Mouse (Mus musculus) embryonic facial prominence, embryonic 12.5 days (tissue): ENCODE measurements around the gene Cd48. TPM values are rescaled to one million over a fixed set of nuclear protein-coding genes. Genes with fewer than 3 reads are reported as not detected.

Experiments
- ATAC-seq: fragments of 200-750 bp; cut with Nextera tagmentation; 2 replicates; pipeline ENCODE4 v1.8.0; 2017; ENCODE audit not compliant: insufficient number of reproducible peaks, insufficient read depth, low FRiP score, low TSS enrichment
- H3K27ac ChIP-seq: fragments of 300-500 bp; sonication (generic); 2 replicates; pipeline ENCODE4 v1.5.1; 2016; ENCODE audit warnings: mild to moderate bottlenecking
- H3K27me3 ChIP-seq: fragments of 300-500 bp; sonication (generic); 2 replicates; pipeline ENCODE4 v1.6.1; 2016; ENCODE audit warnings: mild to moderate bottlenecking, moderate library complexity
- H3K36me3 ChIP-seq: fragments of 300-500 bp; sonication (generic); 2 replicates; pipeline ENCODE4 v1.6.1; 2016; ENCODE audit warnings: mild to moderate bottlenecking
- H3K4me1 ChIP-seq: fragments of 300-500 bp; sonication (generic); 2 replicates; pipeline ENCODE4 v1.6.1; 2016
- H3K4me2 ChIP-seq: fragments of 300-500 bp; sonication (generic); replicated peaks from 2 replicates; pipeline ENCODE4 v1.6.1; 2016; ENCODE audit warnings: mild to moderate bottlenecking, moderate library complexity
- H3K4me3 ChIP-seq: fragments of 300-500 bp; sonication (generic); 2 replicates; pipeline ENCODE4 v1.5.1; 2016; ENCODE audit warnings: mild to moderate bottlenecking
- H3K9ac ChIP-seq: fragments of 300-500 bp; sonication (generic); 2 replicates; pipeline ENCODE4 v1.6.1; 2016; ENCODE audit warnings: mild to moderate bottlenecking, moderate library complexity
- H3K9me3 ChIP-seq: fragments of 300-500 bp; sonication (generic); 2 replicates; pipeline ENCODE4 v1.6.1; 2016; ENCODE audit warnings: mild to moderate bottlenecking, moderate library complexity
- WGBS: fragments of 180-500 bp; shearing (Covaris S2); methylation state at CpG from one replicate; pipeline ENCODE4 v1.1.7; 2016; 5-methylcytosine and 5-hydroxymethylcytosine counted together
- polyA plus RNA-seq: library from polyadenylated mRNA; unstranded; fragments of >200 nt; fragmentation: Nextera tagmentation; extraction: Ambion mirVana; gene quantifications from 2 replicates; pipeline ENCODE4 v1.2.1, GENCODE M21; 2016

Gene Cd48
- polyA plus RNA-seq = 0.67 and 1.3 TPM in 2 replicates

- Histone ChIP-seq H3K4me2 (no peak within 1 kb of the TSS), H3K4me3 (no peak within 1 kb of the TSS), H3K9me3 (no peaks in the 10 kb centered on the region), H3K27ac (no peak within 1 kb of the TSS), H3K4me1 (no peaks in the 10 kb centered on the region), H3K36me3 (no peaks in the 10 kb centered on the region), H3K27me3 (no peaks in the 10 kb centered on the region), H3K9ac (no peak within 1 kb of the TSS)
- 88% methylated on average over 14 of the region's 14 CpGs for WGBS
- ATAC-seq = no peak
Measured at GRCm38 (mm10) chr1:171681531-171682299, at the start of gene Cd48. Gene Cd48, plus strand, starts transcription at chr1:171682009.

GRCm38 (mm10) chr1:171635696-171636095 is 46.1 kb upstream of the Cd48 start:
- no peaks in the 10 kb centered on the region for H3K9me3 ChIP-seq
- no peak overlapping the region for H3K4me3 ChIP-seq
- H3K36me3 ChIP-seq = no peaks in the 10 kb centered on the region
- no peak for ATAC-seq
- 55% methylated on average over 6 of the region's 6 CpGs for WGBS
- H3K4me1 ChIP-seq = no peaks in the 10 kb centered on the region
- H3K27me3 ChIP-seq = no peaks in the 10 kb centered on the region
- H3K9ac ChIP-seq = no peak overlapping the region
- no peak overlapping the region for H3K4me2 ChIP-seq
- H3K27ac ChIP-seq = no peak overlapping the region

- no peak overlapping the region for H3K27ac ChIP-seq
- no peaks in the 10 kb centered on the region for H3K9me3 ChIP-seq
- H3K4me2 ChIP-seq = no peak overlapping the region
- H3K9ac ChIP-seq = no peak overlapping the region
- no peak for ATAC-seq
- no peaks in the 10 kb centered on the region for H3K4me1 ChIP-seq
- H3K4me3 ChIP-seq = no peak overlapping the region
- whole genome bisulfite sequencing = 80% methylated on average over 8 of the region's 8 CpGs
- no peaks in the 10 kb centered on the region for H3K27me3 ChIP-seq
- H3K36me3 ChIP-seq = no peaks in the 10 kb centered on the region
Measured at GRCm38 (mm10) chr1:171637101-171637500, 44.7 kb upstream of the Cd48 start.

GRCm38 (mm10) chr1:171638686-171639085 is 43.1 kb upstream of the Cd48 start:
- no peaks in the 10 kb centered on the region for H3K4me1 ChIP-seq
- WGBS = 85% methylated on average over 2 of the region's 2 CpGs
- H3K9me3 ChIP-seq = no peaks in the 10 kb centered on the region
- H3K4me3 ChIP-seq = no peak overlapping the region
- H3K27ac ChIP-seq = no peak overlapping the region
- no peaks in the 10 kb centered on the region for H3K27me3 ChIP-seq
- H3K36me3 ChIP-seq = no peaks in the 10 kb centered on the region
- H3K4me2 ChIP-seq = no peak overlapping the region
- no peak overlapping the region for H3K9ac ChIP-seq
- no peak for ATAC-seq

- no peaks in the 10 kb centered on the region for H3K9me3 ChIP-seq
- no peaks in the 10 kb centered on the region for H3K36me3 ChIP-seq
- no peak overlapping the region for H3K4me2 ChIP-seq
- no peaks in the 10 kb centered on the region for H3K27me3 ChIP-seq
- no peak overlapping the region for H3K9ac ChIP-seq
- 92% methylated on average over 6 of the region's 6 CpGs for WGBS
- no peak overlapping the region for H3K27ac ChIP-seq
- no peak overlapping the region for H3K4me3 ChIP-seq
- ATAC-seq = no peak
- no peaks in the 10 kb centered on the region for H3K4me1 ChIP-seq
Measured at GRCm38 (mm10) chr1:171640796-171641195, 41.0 kb upstream of the Cd48 start.

- Histone ChIP-seq H3K36me3 (no peaks in the 10 kb centered on the region), H3K9ac (no peak overlapping the region), H3K4me3 (no peak overlapping the region), H3K27me3 (no peaks in the 10 kb centered on the region), H3K27ac (no peak overlapping the region), H3K4me2 (no peak overlapping the region), H3K4me1 (no peaks in the 10 kb centered on the region), H3K9me3 (no peaks in the 10 kb centered on the region)
- ATAC-seq = no peak
- 83% methylated on average over 7 of the region's 7 CpGs for WGBS
Measured at GRCm38 (mm10) chr1:171643612-171644011, 38.2 kb upstream of the Cd48 start.

GRCm38 (mm10) chr1:171646429-171646940 is 35.3 kb upstream of the Cd48 start:
- H3K4me2 ChIP-seq = no peak overlapping the region
- no peak for ATAC-seq
- no peaks in the 10 kb centered on the region for H3K27me3 ChIP-seq
- H3K27ac ChIP-seq = no peak overlapping the region
- no peak overlapping the region for H3K4me3 ChIP-seq
- H3K9ac ChIP-seq = no peak overlapping the region
- H3K9me3 ChIP-seq = no peaks in the 10 kb centered on the region
- H3K36me3 ChIP-seq = no peaks in the 10 kb centered on the region
- no peaks in the 10 kb centered on the region for H3K4me1 ChIP-seq
- 70% methylated on average over 5 of the region's 5 CpGs for WGBS

- WGBS = 82% methylated on average over 5 of the region's 5 CpGs
- Histone ChIP-seq H3K9me3 (no peaks in the 10 kb centered on the region), H3K36me3 (no peaks in the 10 kb centered on the region), H3K4me1 (no peaks in the 10 kb centered on the region), H3K4me2 (no peak overlapping the region), H3K27me3 (no peaks in the 10 kb centered on the region), H3K4me3 (no peak overlapping the region), H3K9ac (no peak overlapping the region), H3K27ac (no peak overlapping the region)
- no peak for ATAC-seq
Measured at GRCm38 (mm10) chr1:171647716-171648115, 34.1 kb upstream of the Cd48 start.

- no peaks in the 10 kb centered on the region for H3K36me3 ChIP-seq
- no peaks in the 10 kb centered on the region for H3K9me3 ChIP-seq
- no peak overlapping the region for H3K4me2 ChIP-seq
- 75% methylated on average over 8 of the region's 8 CpGs for WGBS
- H3K4me3 ChIP-seq = no peak overlapping the region
- H3K27me3 ChIP-seq = no peaks in the 10 kb centered on the region
- ATAC-seq = no peak
- H3K9ac ChIP-seq = no peak overlapping the region
- no peak overlapping the region for H3K27ac ChIP-seq
- H3K4me1 ChIP-seq = no peaks in the 10 kb centered on the region
Measured at GRCm38 (mm10) chr1:171648840-171649239, 33.0 kb upstream of the Cd48 start.

- H3K9me3 ChIP-seq = no peaks in the 10 kb centered on the region
- no peaks in the 10 kb centered on the region for H3K27me3 ChIP-seq
- H3K4me1 ChIP-seq = no peaks in the 10 kb centered on the region
- no peak within 1 kb of the TSS for H3K4me2 ChIP-seq
- no peak within 1 kb of the TSS for H3K9ac ChIP-seq
- no peak within 1 kb of the TSS for H3K27ac ChIP-seq
- no peak for ATAC-seq
- no peak within 1 kb of the TSS for H3K4me3 ChIP-seq
- WGBS = 90% methylated on average over 5 of the region's 5 CpGs
- H3K36me3 ChIP-seq = no peaks in the 10 kb centered on the region
Measured at GRCm38 (mm10) chr1:171652734-171653133, 29.1 kb upstream of the Cd48 start, which contains the start of gene Slamf7. Gene Slamf7, minus strand, starts transcription at chr1:171653035.

- H3K4me3 ChIP-seq = no peak overlapping the region
- ATAC-seq = no peak
Measured at GRCm38 (mm10) chr1:171658561-171658991, 23.2 kb upstream of the Cd48 start.

GRCm38 (mm10) chr1:171660423-171660822 is 21.4 kb upstream of the Cd48 start:
- H3K9me3 ChIP-seq = no peaks in the 10 kb centered on the region
- H3K4me3 ChIP-seq = no peak overlapping the region
- H3K27me3 ChIP-seq = no peaks in the 10 kb centered on the region
- ATAC-seq = no peak
- no peaks in the 10 kb centered on the region for H3K4me1 ChIP-seq
- H3K9ac ChIP-seq = no peak overlapping the region
- H3K27ac ChIP-seq = no peak overlapping the region
- H3K36me3 ChIP-seq = no peaks in the 10 kb centered on the region
- 90% methylated on average over 1 of the region's 1 CpGs for WGBS
- H3K4me2 ChIP-seq = no peak overlapping the region

More at GRCm38 (mm10) chr1:171658561-171658991, 23.2 kb upstream of the Cd48 start:
- no peak overlapping the region for H3K27ac ChIP-seq
- H3K27me3 ChIP-seq = no peaks in the 10 kb centered on the region
- H3K36me3 ChIP-seq = no peaks in the 10 kb centered on the region
- H3K4me2 ChIP-seq = no peak overlapping the region
- no peaks in the 10 kb centered on the region for H3K4me1 ChIP-seq
- 77% methylated on average over 5 of the region's 5 CpGs for WGBS
- H3K9me3 ChIP-seq = no peaks in the 10 kb centered on the region
- H3K9ac ChIP-seq = no peak overlapping the region
